Mouse (Mus musculus): ENCODE data around the gene Anks1. TPM values are rescaled to one million over a fixed set of nuclear protein-coding genes. Genes with fewer than 3 reads are reported as not detected.

The Anks1 gene
- polyA plus RNA-seq, 1 experiment from 2014 or later: 46.9 TPM

GRCm38 (mm10) chr17:28107275-28107674 is 198.2 kb downstream of the Anks1 start:
- Histone ChIP-seq H3K36me3 (ENCODE audit: control insufficient read depth, insufficient read depth, low read length) (no peaks in the 10 kb centered on the region), H3K27me3 (ENCODE audit: control insufficient read depth, insufficient read depth, low read length) (no peaks in the 10 kb centered on the region), H3K9ac (ENCODE audit: low read length) (peak overlapping the region; percentile 32), H3K27ac (ENCODE audit: low read depth, low read length) (no peak overlapping the region), H3K9me3 (ENCODE audit: control insufficient read depth, low read length) (no peaks in the 10 kb centered on the region), H3K4me2 (ENCODE audit: low read depth) (no peak overlapping the region), H3K4me1 (ENCODE audit: control insufficient read depth, insufficient read depth, low read length) (peaks cover 10% of the 10 kb centered on the region), H3K4me3 (ENCODE audit: low read depth, low read length) (no peak overlapping the region)
- WGBS: 3% methylated on average over 14 of the region's 14 CpGs
- ATAC-seq (ENCODE audit: insufficient read depth, low FRiP score, low TSS enrichment) (no peak), DNase-seq (ENCODE audit: low spot score) (peak; percentile 44)

GRCm38 (mm10) chr17:28112266-28112665 is 203.2 kb downstream of the Anks1 start:
- H3K4me2 ChIP-seq (ENCODE audit: low read depth): no peak overlapping the region
- peaks cover 6% of the 10 kb centered on the region for H3K4me1 ChIP-seq (ENCODE audit: control insufficient read depth, insufficient read depth, low read length)
- no peaks in the 10 kb centered on the region for H3K36me3 ChIP-seq (ENCODE audit: control insufficient read depth, insufficient read depth, low read length)
- no peak overlapping the region for H3K9ac ChIP-seq (ENCODE audit: low read length)
- no peaks in the 10 kb centered on the region for H3K27me3 ChIP-seq (ENCODE audit: control insufficient read depth, insufficient read depth, low read length)
- ATAC-seq (ENCODE audit: insufficient read depth, low FRiP score, low TSS enrichment) (no peak), DNase-seq (ENCODE audit: low spot score) (no peak)
- no peaks in the 10 kb centered on the region for H3K9me3 ChIP-seq (ENCODE audit: control insufficient read depth, low read length)
- 90% methylated on average over 8 of the region's 8 CpGs for WGBS
- no peak overlapping the region for H3K4me3 ChIP-seq (ENCODE audit: low read depth, low read length)
- no peak overlapping the region for H3K27ac ChIP-seq (ENCODE audit: low read depth, low read length)

Other genes starting within 250 kb of the Anks1 start
- not detected in 2 replicates for gene Spdef, start 180.4 kb upstream of the Anks1 start, polyA plus RNA-seq (2014; fragmentation: Nextera tagmentation; extraction: Ambion mirVana)
- 12.6 and 14.1 TPM in 2 replicates for gene D17Wsu92e, start 88.7 kb upstream of the Anks1 start, polyA plus RNA-seq (2014; fragmentation: Nextera tagmentation; extraction: Ambion mirVana)
- gene Snrpc, start 71.2 kb upstream of the Anks1 start, polyA plus RNA-seq (2014; fragmentation: Nextera tagmentation; extraction: Ambion mirVana): 350 and 368 TPM in 2 replicates
- 7.6 and 7.8 TPM in 2 replicates for gene Uhrf1bp1, start 52.9 kb upstream of the Anks1 start, polyA plus RNA-seq (2014; fragmentation: Nextera tagmentation; extraction: Ambion mirVana)
- 76.1 and 83.6 TPM in 2 replicates for gene Taf11, start 538 bp downstream of the Anks1 start, polyA plus RNA-seq (2014; fragmentation: Nextera tagmentation; extraction: Ambion mirVana)
- gene Tcp11, start 171.3 kb downstream of the Anks1 start, polyA plus RNA-seq (2014; fragmentation: Nextera tagmentation; extraction: Ambion mirVana): 0.69 and 0.76 TPM in 2 replicates
- 8.7 and 9.4 TPM in 2 replicates for gene Scube3, start 232.8 kb downstream of the Anks1 start, polyA plus RNA-seq (2014; fragmentation: Nextera tagmentation; extraction: Ambion mirVana)

Data from neural tube, embryonic 11.5 days (tissue).